In genomic region chr11:113901906-113902305, GRCm38 (mm10) we compare ENCODE assay signal across 24 mouse cellular contexts.
DNase-seq lines count a peak whose midpoint lies in the region.
"Had no signal": no experiment of that assay in that cellular context is flagged by ENCODE, and none has a peak within 500 bp of the region (broad histone marks: within the 10 kb centered on the region; RNA-seq: fewer than 3 reads in every experiment).

No protein-coding gene starts in this region.

- no peak overlapping the region for H3K4me3 ChIP-seq in embryonic facial prominence, embryonic 10.5 days
- H3K4me3 ChIP-seq: embryonic facial prominence, embryonic 12.5 days; embryonic facial prominence, embryonic 15.5 days; gastrocnemius, adult 2 months; heart, embryonic 12.5 days; heart, embryonic 15.5 days; hindbrain, embryonic 10.5 days; hindbrain, embryonic 13.5 days; intestine, embryonic 15.5 days had no signal

- no peak overlapping the region for H3K27ac ChIP-seq in embryonic facial prominence, embryonic 10.5 days (replicated peaks)
- H3K27ac ChIP-seq: embryonic facial prominence, embryonic 12.5 days; embryonic facial prominence, embryonic 15.5 days; gastrocnemius, adult 2 months; heart, embryonic 15.5 days; hindbrain, embryonic 10.5 days; hindbrain, embryonic 13.5 days; intestine, embryonic 15.5 days had no signal

- intact Hi-C loops in gastrocnemius, postnatal 14 days (cut with DNase I; ENCODE audit: low total_unique reads): no loop called here

- 90% methylated on average over 7 of the region's 7 CpGs for WGBS in embryonic facial prominence, embryonic 10.5 days

- peak; percentile 26 to 40 for DNase-seq in cerebellum, adult 18-20 months
- DNase-seq in cerebellum, postnatal 4 days (ENCODE audit: low spot score in 2 of 2): no peak
- DNase-seq in cerebellum, adult 9-10 months: peak; percentile 21
- DNase-seq in cerebellum, postnatal 14 days: peak; percentile 60 to 64
- no peak for DNase-seq in kidney, postnatal 14 days
- DNase-seq in embryonic facial prominence, embryonic 10.5 days (ENCODE audit: low spot score): no peak
- no peak for DNase-seq in gastrocnemius, postnatal 14 days
- DNase-seq: adrenal gland, adult 8-10 months; adrenal gland, postnatal 25 days; forebrain, postnatal 0 days; gastrocnemius, adult 2 months; gastrocnemius, postnatal 25 days; heart, adult 18-20 months; heart, postnatal 10 days; heart, postnatal 36 days; kidney, adult 11 months; kidney, adult 8-10 months had no signal

- H3K36me3 ChIP-seq in embryonic facial prominence, embryonic 10.5 days (replicated peaks): no peaks in the 10 kb centered on the region
- H3K36me3 ChIP-seq: embryonic facial prominence, embryonic 12.5 days; embryonic facial prominence, embryonic 15.5 days; heart, embryonic 12.5 days; heart, embryonic 15.5 days; hindbrain, embryonic 10.5 days; hindbrain, embryonic 13.5 days; intestine, embryonic 15.5 days had no signal

- peaks cover 11% of the 10 kb centered on the region for H3K4me1 ChIP-seq in embryonic facial prominence, embryonic 10.5 days
- H3K4me1 ChIP-seq: embryonic facial prominence, embryonic 12.5 days; embryonic facial prominence, embryonic 15.5 days; intestine, embryonic 15.5 days had no signal

- H3K9me3 ChIP-seq in embryonic facial prominence, embryonic 10.5 days: no peaks in the 10 kb centered on the region
- H3K9me3 ChIP-seq: embryonic facial prominence, embryonic 12.5 days; embryonic facial prominence, embryonic 15.5 days; heart, embryonic 12.5 days; heart, embryonic 15.5 days; hindbrain, embryonic 10.5 days; hindbrain, embryonic 13.5 days; intestine, embryonic 15.5 days had no signal

- H3K27me3 ChIP-seq in embryonic facial prominence, embryonic 10.5 days (replicated peaks; ENCODE audit: low read depth, poor library complexity, severe bottlenecking): no peaks in the 10 kb centered on the region
- H3K27me3 ChIP-seq: embryonic facial prominence, embryonic 12.5 days; embryonic facial prominence, embryonic 15.5 days; heart, embryonic 12.5 days; hindbrain, embryonic 13.5 days; intestine, embryonic 15.5 days had no signal

Comparison
In these comparisons a context has a peak if more than half of its experiments do, and no peak if none do; other contexts are left out.
1. DNase-seq: peak in cerebellum, adult 18-20 months (2 of 2), cerebellum, adult 9-10 months (single experiment) and cerebellum, postnatal 14 days (2 of 2); none in cerebellum, postnatal 4 days (0 of 2), kidney, postnatal 14 days (single experiment), embryonic facial prominence, embryonic 10.5 days (single experiment) and gastrocnemius, postnatal 14 days (single experiment).